Comparison of ENCODE assay signal across 8 mouse cellular contexts in genomic region chr11:59192059-59192386, GRCm38 (mm10). TPM values are rescaled to one million over a fixed set of nuclear protein-coding genes. Genes with fewer than 3 reads are reported as not detected.
A peak's percentile ranks its signal among the peaks of the same experiment; 100 is the strongest.
DNase-seq lines count a peak whose midpoint lies in the region; ATAC-seq and TF ChIP-seq lines count a peak whose summit lies in the region.

Guk1 (minus strand) TSS chr11:59192212.

- TF ChIP-seq POLR2A in heart, adult 2 months (IDR thresholded peaks at IDR 0.05; ENCODE audit: insufficient read depth, low read depth, low read length) = no peak
- TF ChIP-seq POLR2A in MEL (IDR thresholded peaks at IDR 0.05; ENCODE audit: control insufficient read depth in 1 of 2, insufficient read depth in 1 of 2, low read depth in 1 of 2, low read length in 2 of 2, poor library complexity in 1 of 2) = 0 out of 4 replicates have a peak, but pooled peaks of 1 of the 2 experiments have one; percentile 54

- no peak for TF ChIP-seq CTCF in heart, adult 2 months (IDR thresholded peaks at IDR 0.05)
- TF ChIP-seq CTCF in MEL (IDR thresholded peaks at IDR 0.05 in 2 of 3, conservative IDR thresholded peaks at IDR 0.05 in 1 of 3; ENCODE audit: control insufficient read depth in 1 of 3, insufficient read depth in 1 of 3, low read depth in 2 of 3, low read length in 3 of 3, poor library complexity in 1 of 3, severe bottlenecking in 1 of 3) = no peak

- H3K4me2 ChIP-seq in forebrain, embryonic 15.5 days (replicated peaks) = peak within 1 kb of the TSS; percentile 63
- peak within 1 kb of the TSS; percentile 76 for H3K4me2 ChIP-seq in hindbrain, embryonic 13.5 days
- H3K4me2 ChIP-seq in liver, embryonic 15.5 days = peak within 1 kb of the TSS; percentile 92

- no peaks in the 10 kb centered on the region; the same call in 1 of the 2 replicates for H3K79me2 ChIP-seq in heart, adult 2 months (replicated peaks; ENCODE audit: control insufficient read depth, insufficient read depth, low read length)
- peaks cover 23% of the 10 kb centered on the region for H3K79me2 ChIP-seq in MEL (ENCODE audit: control insufficient read depth, insufficient read depth, low read length, poor library complexity)

- no peaks in the 10 kb centered on the region for H3K9me3 ChIP-seq in MEL (replicated peaks; ENCODE audit: insufficient read depth, low read length)
- H3K9me3 ChIP-seq in forebrain, embryonic 15.5 days = no peaks in the 10 kb centered on the region
- no peaks in the 10 kb centered on the region for H3K9me3 ChIP-seq in hindbrain, embryonic 13.5 days
- H3K9me3 ChIP-seq in liver, embryonic 15.5 days (replicated peaks) = no peaks in the 10 kb centered on the region

- no peaks in the 10 kb centered on the region for H3K27me3 ChIP-seq in heart, adult 2 months (ENCODE audit: control insufficient read depth, insufficient read depth, low read length)
- no peaks in the 10 kb centered on the region for H3K27me3 ChIP-seq in MEL (ENCODE audit: control insufficient read depth in 1 of 2, insufficient read depth in 2 of 2, low read length in 2 of 2)
- no peaks in the 10 kb centered on the region for H3K27me3 ChIP-seq in forebrain, embryonic 15.5 days
- peaks cover 9% of the 10 kb centered on the region; the same call in 1 of the 2 replicates for H3K27me3 ChIP-seq in hindbrain, embryonic 13.5 days
- no peaks in the 10 kb centered on the region for H3K27me3 ChIP-seq in liver, embryonic 15.5 days

- no peak for TF ChIP-seq EP300 in heart, adult 2 months (IDR thresholded peaks at IDR 0.05; ENCODE audit: insufficient read depth, low read depth, low read length)
- TF ChIP-seq EP300 in MEL (IDR thresholded peaks at IDR 0.05; ENCODE audit: low read depth in 1 of 2, low read length in 2 of 2) = no peak

- peak within 1 kb of the TSS; percentile 69 for H3K4me3 ChIP-seq in heart, adult 2 months
- H3K4me3 ChIP-seq in MEL (ENCODE audit: control insufficient read depth in 1 of 2, insufficient read depth in 1 of 2, low read depth in 2 of 2, low read length in 2 of 2) = peak within 1 kb of the TSS; percentile 95 to 98
- peak within 1 kb of the TSS; percentile 51 for H3K4me3 ChIP-seq in forebrain, embryonic 15.5 days
- H3K4me3 ChIP-seq in hindbrain, embryonic 13.5 days = peak within 1 kb of the TSS; percentile 60
- peak within 1 kb of the TSS; percentile 81 for H3K4me3 ChIP-seq in liver, embryonic 15.5 days (replicated peaks)

- peak within 1 kb of the TSS; percentile 89 for H3K27ac ChIP-seq in heart, adult 2 months
- H3K27ac ChIP-seq in MEL (ENCODE audit: control insufficient read depth, low read depth, low read length) = peak within 1 kb of the TSS; percentile 82
- peak within 1 kb of the TSS; percentile 89 for H3K27ac ChIP-seq in forebrain, embryonic 15.5 days (replicated peaks)
- H3K27ac ChIP-seq in hindbrain, embryonic 13.5 days = peak within 1 kb of the TSS; percentile 93
- peak within 1 kb of the TSS; percentile 95 for H3K27ac ChIP-seq in liver, embryonic 15.5 days (replicated peaks)

- intact Hi-C loops in heart, adult 2 months (cut with DNase I) = loop anchor here (5.0 kb wide), 1 partner anchor 35 kb away; the partner anchor contains the start of gene Arf1

- TF ChIP-seq RAD21 in MEL (IDR thresholded peaks at IDR 0.05; ENCODE audit: low read depth, low read length) = no peak

- peak; percentile 26 for ATAC-seq in forebrain, embryonic 15.5 days (replicated peaks)
- peak; percentile 36; the same call in 1 of the 2 replicates for ATAC-seq in hindbrain, embryonic 13.5 days (ENCODE audit: low FRiP score)
- no peak for ATAC-seq in liver, embryonic 15.5 days (ENCODE audit: insufficient read depth)

- peak within 1 kb of the TSS; percentile 75 for H3K9ac ChIP-seq in heart, adult 2 months (ENCODE audit: low read depth, low read length)
- H3K9ac ChIP-seq in MEL (ENCODE audit: control insufficient read depth, low read depth, low read length, poor library complexity, severe bottlenecking) = peak within 1 kb of the TSS; percentile 93
- peak within 1 kb of the TSS; percentile 63 for H3K9ac ChIP-seq in forebrain, embryonic 15.5 days (replicated peaks)
- H3K9ac ChIP-seq in hindbrain, embryonic 13.5 days = peak within 1 kb of the TSS; percentile 86
- H3K9ac ChIP-seq in liver, embryonic 15.5 days = peak within 1 kb of the TSS; percentile 73

- 4% methylated on average over 16 of the region's 16 CpGs for WGBS in heart, adult 2 months
- 6% methylated on average over 16 of the region's 16 CpGs for WGBS in forebrain, embryonic 15.5 days
- 5% methylated on average over 16 of the region's 16 CpGs for WGBS in hindbrain, embryonic 13.5 days
- 6% methylated on average over 16 of the region's 16 CpGs for WGBS in liver, embryonic 15.5 days (ENCODE audit: insufficient replicate concordance)

- no peak for DNase-seq in heart, adult 2 months
- DNase-seq in heart, adult 11 months = no peak
- DNase-seq in MEL (ENCODE audit: low read depth, low spot score) = no peak
- DNase-seq in yolk sac, embryonic 10.5 days (ENCODE audit: low spot score) = no peak
- no peak for DNase-seq in kidney, adult 18-20 months

- H3K4me1 ChIP-seq in heart, adult 2 months (ENCODE audit: control insufficient read depth, insufficient read depth, low read length) = peaks cover 5% of the 10 kb centered on the region
- peaks cover 3 to 16% of the 10 kb centered on the region in 2 experiments; a peak in 3 of 4 replicates for H3K4me1 ChIP-seq in MEL (ENCODE audit: control insufficient read depth in 1 of 2, insufficient read depth in 2 of 2, low read length in 2 of 2)
- H3K4me1 ChIP-seq in forebrain, embryonic 15.5 days = peaks cover 17% of the 10 kb centered on the region
- H3K4me1 ChIP-seq in hindbrain, embryonic 13.5 days (replicated peaks) = peaks cover 32% of the 10 kb centered on the region
- H3K4me1 ChIP-seq in liver, embryonic 15.5 days (replicated peaks) = peaks cover 48% of the 10 kb centered on the region

- H3K36me3 ChIP-seq in heart, adult 2 months (ENCODE audit: control insufficient read depth, insufficient read depth, low read length) = no peaks in the 10 kb centered on the region
- peaks cover 0 to 8% of the 10 kb centered on the region in 2 experiments; a peak in 2 of 4 replicates for H3K36me3 ChIP-seq in MEL (ENCODE audit: control insufficient read depth in 1 of 2, insufficient read depth in 2 of 2, low read length in 2 of 2)
- no peaks in the 10 kb centered on the region for H3K36me3 ChIP-seq in forebrain, embryonic 15.5 days
- H3K36me3 ChIP-seq in hindbrain, embryonic 13.5 days = no peaks in the 10 kb centered on the region
- 0 out of 2 replicates have a peak, but pooled peaks cover under 1% of the 10 kb centered on the region for H3K36me3 ChIP-seq in liver, embryonic 15.5 days (replicated peaks)

TF ChIP-seq in MEL, 35 proteins besides CTCF, POLR2A, EP300 and RAD21:
- TF ChIP-seq ZC3H11A (IDR thresholded peaks at IDR 0.05; ENCODE audit: low read depth, low read length) = no peak
- TF ChIP-seq POLR2AphosphoS2 (IDR thresholded peaks at IDR 0.05; ENCODE audit: low read length) = peak; percentile 41
- TF ChIP-seq MAFK (IDR thresholded peaks at IDR 0.05; ENCODE audit: borderline replicate concordance, low read depth, low read length) = no peak
- peak; percentile 15; the same call in 1 of the 2 replicates for TF ChIP-seq MYC (IDR thresholded peaks at IDR 0.05; ENCODE audit: low read depth, low read length)
- TF ChIP-seq MAX (IDR thresholded peaks at IDR 0.05; ENCODE audit: low read length) = peak; percentile 39; the same call in 1 of the 2 replicates
- TF ChIP-seq BHLHE40 (IDR thresholded peaks at IDR 0.05; ENCODE audit: borderline replicate concordance, low read depth, low read length) = peak; percentile 66; the same call in 1 of the 2 replicates
- peak; percentile 3; the same call in 1 of the 2 replicates for TF ChIP-seq NELFE (IDR thresholded peaks at IDR 0.05; ENCODE audit: low read depth, low read length)

RNA-seq across cellular contexts. Expression of gene Guk1, which starts in this region (rescaled TPM):
- total RNA-seq in heart, adult 2 months (2021) = 100 to 1,000 TPM in 1 of 2 experiments, 10 to 100 TPM in 1; 97.5 to 113 TPM
- 120 and 127 TPM in 2 replicates for polyA plus RNA-seq in heart, adult 2 months (2012; rRNA removed)
- 249 and 295 TPM in 2 replicates for total RNA-seq in MEL (2012; rRNA removed)
- 100 to 1,000 TPM in 1 of 2 experiments, not detected in 1; 215 TPM for polyA plus RNA-seq in MEL (2012; ENCODE audit: insufficient read depth in 1 of 2, insufficient read length in 2 of 2, low read depth in 1 of 2, low replicate concordance in 2 of 2, missing spikeins in 1 of 2)
- 176 and 183 TPM in 2 replicates for polyA plus RNA-seq in forebrain, embryonic 15.5 days (2015; fragmentation: Nextera tagmentation; extraction: Ambion mirVana)
- 177 and 182 TPM in 2 replicates for polyA plus RNA-seq in hindbrain, embryonic 13.5 days (2015; fragmentation: Nextera tagmentation; extraction: Ambion mirVana)
- polyA plus RNA-seq in liver, embryonic 15.5 days (2015; fragmentation: Nextera tagmentation; extraction: Ambion mirVana) = 54.2 and 60.8 TPM in 2 replicates
